Mouse (Mus musculus) forebrain, embryonic 12.5 days (tissue): ENCODE measurements around the gene Stat2. TPM values are rescaled to one million over a fixed set of nuclear protein-coding genes. Genes with fewer than 3 reads are reported as not detected.
A peak's percentile ranks its signal among the peaks of the same experiment; 100 is the strongest.

ENCODE experiments used
- ATAC-seq: fragments of 200-750 bp; cut with Nextera tagmentation; 2 replicates; pipeline ENCODE4 v1.8.0; 2017; ENCODE audit warnings: moderate TSS enrichment; ENCODE audit not compliant: low FRiP score
- H3K27ac ChIP-seq: fragments of 300-500 bp; sonication (generic); 2 replicates; pipeline ENCODE4 v1.5.1; 2016; ENCODE audit warnings: mild to moderate bottlenecking
- H3K27me3 ChIP-seq: fragments of 300-500 bp; sonication (generic); 2 replicates; pipeline ENCODE4 v1.6.1; 2016; ENCODE audit warnings: mild to moderate bottlenecking
- H3K36me3 ChIP-seq: fragments of 300-500 bp; sonication (generic); replicated peaks from 2 replicates; pipeline ENCODE4 v1.6.1; 2016; ENCODE audit warnings: mild to moderate bottlenecking
- H3K4me1 ChIP-seq: fragments of 300-500 bp; sonication (generic); 2 replicates; pipeline ENCODE4 v1.6.1; 2016
- H3K4me2 ChIP-seq: fragments of 300-500 bp; sonication (generic); 2 replicates; pipeline ENCODE4 v1.6.1; 2016; ENCODE audit warnings: mild to moderate bottlenecking, moderate library complexity
- H3K4me3 ChIP-seq: fragments of 300-500 bp; sonication (generic); replicated peaks from 2 replicates; pipeline ENCODE4 v1.5.1; 2016; ENCODE audit warnings: mild to moderate bottlenecking
- H3K9ac ChIP-seq: fragments of 300-500 bp; sonication (generic); 2 replicates; pipeline ENCODE4 v1.6.1; 2016; ENCODE audit warnings: mild to moderate bottlenecking
- H3K9me3 ChIP-seq: fragments of 300-500 bp; sonication (generic); 2 replicates; pipeline ENCODE4 v1.6.1; 2016
- WGBS: fragments of 180-500 bp; shearing (Covaris S2); methylation state at CpG from one replicate; pipeline ENCODE4 v1.1.7; 2016; 5-methylcytosine and 5-hydroxymethylcytosine counted together
- polyA plus RNA-seq: library from polyadenylated mRNA; unstranded; fragments of >200 nt; fragmentation: Nextera tagmentation; extraction: Ambion mirVana; gene quantifications from 2 replicates; pipeline ENCODE4 v1.2.1, GENCODE M21; 2016

The Stat2 gene
- polyA plus RNA-seq, 1 experiment from 2014 or later = 18.5 TPM

DNA sequence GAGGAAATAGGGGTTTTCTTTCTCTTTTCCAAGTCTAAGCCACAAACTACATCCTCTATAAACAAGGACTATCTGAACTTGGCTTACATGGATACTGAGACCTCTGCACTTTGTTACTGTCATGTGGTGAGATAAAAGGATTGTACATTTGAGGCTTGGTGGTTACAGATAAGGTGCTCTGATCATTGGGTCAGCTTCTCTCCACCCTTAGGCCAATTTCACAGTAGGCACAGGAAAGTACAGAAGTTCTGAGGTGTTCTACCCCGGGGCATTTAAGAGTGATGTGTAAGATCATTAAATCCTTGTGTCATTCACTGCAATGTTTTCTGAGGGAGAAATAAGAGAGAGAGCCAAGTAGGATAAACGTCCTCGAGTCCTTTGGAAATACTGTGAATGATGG is 66.2 kb downstream of the Stat2 start:
- no peak overlapping the region for H3K27ac ChIP-seq
- peak overlapping the region; percentile 86 for H3K4me2 ChIP-seq
- H3K4me1 ChIP-seq = peaks cover 29% of the 10 kb centered on the region
- H3K4me3 ChIP-seq = peak overlapping the region; percentile 97; the same call in 1 of the 2 replicates
- WGBS = 95% methylated on average over 3 of the region's 3 CpGs
- H3K9me3 ChIP-seq = no peaks in the 10 kb centered on the region
- no peak for ATAC-seq
- 0 out of 2 replicates have a peak, but pooled peaks cover 7% of the 10 kb centered on the region for H3K36me3 ChIP-seq
- H3K27me3 ChIP-seq = no peaks in the 10 kb centered on the region
- no peak overlapping the region; the same call in 1 of the 2 replicates for H3K9ac ChIP-seq

DNA sequence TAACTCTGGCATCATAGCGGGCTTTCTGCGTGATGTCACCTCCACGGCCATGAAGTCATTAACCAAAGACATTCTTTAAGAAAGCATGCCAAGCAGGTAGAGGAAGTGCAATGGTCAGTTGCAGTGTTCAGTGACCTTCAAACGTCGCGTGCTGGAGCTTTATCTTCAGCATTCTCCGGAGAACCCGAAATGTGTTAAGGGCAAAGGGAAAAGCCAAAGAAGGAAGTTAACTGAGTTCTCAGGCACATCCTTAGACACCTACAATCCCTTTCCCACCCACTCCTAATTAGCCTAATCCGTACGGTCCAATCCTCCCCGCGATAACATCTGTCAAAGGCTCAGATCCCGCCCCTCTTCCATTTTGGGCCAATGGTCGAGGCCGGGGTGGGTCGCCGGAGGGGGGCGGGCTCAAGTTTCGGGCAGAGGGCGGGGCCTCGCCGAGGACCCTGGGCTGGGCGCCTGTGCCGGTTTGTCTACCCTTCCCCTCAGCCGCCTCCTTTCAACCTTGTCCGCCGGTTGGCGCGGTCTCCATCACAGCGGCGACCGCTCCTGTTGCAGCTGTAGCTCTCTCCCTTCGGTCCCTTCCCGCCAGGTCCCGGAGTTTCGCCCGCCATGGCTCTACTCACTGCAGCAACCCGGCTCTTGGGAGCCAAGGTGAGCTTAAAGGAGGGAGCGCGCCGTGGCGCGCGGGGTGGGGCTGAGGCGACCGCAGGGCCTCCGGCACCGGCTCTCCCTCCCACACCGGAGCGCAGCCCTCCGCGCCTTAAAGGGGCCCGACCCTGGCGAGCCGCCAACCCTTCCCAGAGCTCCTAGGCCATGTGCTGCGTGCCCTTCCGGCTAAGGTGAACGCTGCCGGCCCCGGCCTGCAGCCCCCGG is 67.2 kb downstream of the Stat2 start, which contains the start of gene Cs:
TSS of gene Cs (plus strand) at position 429 of the 876 bp plus-strand sequence.
- H3K27me3 ChIP-seq = no peaks in the 10 kb centered on the region
- no peaks in the 10 kb centered on the region for H3K9me3 ChIP-seq
- 1% methylated on average over 60 of the region's 61 CpGs for WGBS
- peak within 1 kb of the TSS; percentile 86 for H3K4me2 ChIP-seq
- peak within 1 kb of the TSS; percentile 99 for H3K9ac ChIP-seq
- H3K27ac ChIP-seq = peak within 1 kb of the TSS; percentile 94
- ATAC-seq = peak; percentile 99
- H3K4me1 ChIP-seq = peaks cover 29% of the 10 kb centered on the region
- peak within 1 kb of the TSS; percentile 97 for H3K4me3 ChIP-seq
- 0 out of 2 replicates have a peak, but pooled peaks cover 7% of the 10 kb centered on the region for H3K36me3 ChIP-seq

DNA sequence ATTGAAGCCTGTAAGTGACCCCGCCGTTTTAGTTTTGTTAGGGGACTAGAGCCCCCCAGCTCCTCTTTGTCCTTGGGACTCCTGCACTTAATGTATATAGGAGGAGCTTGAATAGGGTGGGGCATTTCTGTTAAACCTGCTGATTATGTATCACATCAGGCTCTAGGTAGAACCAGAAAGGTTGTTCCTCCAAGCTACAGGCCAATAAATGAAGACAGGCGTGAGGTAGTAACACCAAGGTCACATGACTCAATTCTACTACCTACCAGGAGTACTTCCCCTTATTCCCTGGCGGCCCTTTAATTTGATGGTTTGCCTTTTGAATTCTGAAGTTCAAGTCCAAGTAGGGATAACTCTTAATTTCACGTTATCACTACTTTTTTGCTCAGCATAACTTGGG is 68.1 kb downstream of the Stat2 start:
- H3K36me3 ChIP-seq = 0 out of 2 replicates have a peak, but pooled peaks cover 7% of the 10 kb centered on the region

DNA sequence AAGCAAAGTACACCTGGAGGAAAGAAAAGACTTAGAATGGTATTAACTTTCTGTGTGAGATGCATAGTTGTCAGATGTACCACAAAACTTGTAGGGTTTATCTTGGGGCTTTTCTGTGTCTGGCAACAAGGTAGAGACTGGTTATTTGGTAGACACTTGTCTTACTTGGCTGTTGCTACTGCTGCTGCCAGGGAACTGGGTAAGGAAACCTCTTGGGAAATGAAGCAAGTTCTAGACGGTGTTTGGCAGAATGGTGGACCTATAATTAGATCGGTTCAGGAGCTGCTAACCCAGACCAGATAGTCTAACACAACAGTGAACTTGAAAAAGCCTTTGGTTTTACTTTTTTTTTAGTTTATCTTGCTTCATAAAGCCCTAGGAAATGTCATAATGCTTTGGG is 68.6 kb downstream of the Stat2 start:
- Histone ChIP-seq H3K27ac (no peak overlapping the region), H3K9ac (peak overlapping the region; percentile 99; the same call in 1 of the 2 replicates), H3K4me3 (peak overlapping the region; percentile 97), H3K9me3 (no peaks in the 10 kb centered on the region), H3K4me2 (peak overlapping the region; percentile 86), H3K27me3 (no peaks in the 10 kb centered on the region), H3K36me3 (0 out of 2 replicates have a peak, but pooled peaks cover 7% of the 10 kb centered on the region), H3K4me1 (peaks cover 29% of the 10 kb centered on the region)
- 82% methylated on average over 2 of the region's 2 CpGs for WGBS
- no peak for ATAC-seq

More for the DNA sequence above, 68.1 kb downstream of the Stat2 start:
- 29% methylated on average over 5 of the region's 5 CpGs for WGBS
- Histone ChIP-seq H3K9ac (peak overlapping the region; percentile 99), H3K27me3 (no peaks in the 10 kb centered on the region), H3K4me3 (peak overlapping the region; percentile 97), H3K27ac (peak overlapping the region; percentile 94), H3K4me2 (peak overlapping the region; percentile 86), H3K9me3 (no peaks in the 10 kb centered on the region), H3K4me1 (peaks cover 29% of the 10 kb centered on the region)
- no peak for ATAC-seq

DNA sequence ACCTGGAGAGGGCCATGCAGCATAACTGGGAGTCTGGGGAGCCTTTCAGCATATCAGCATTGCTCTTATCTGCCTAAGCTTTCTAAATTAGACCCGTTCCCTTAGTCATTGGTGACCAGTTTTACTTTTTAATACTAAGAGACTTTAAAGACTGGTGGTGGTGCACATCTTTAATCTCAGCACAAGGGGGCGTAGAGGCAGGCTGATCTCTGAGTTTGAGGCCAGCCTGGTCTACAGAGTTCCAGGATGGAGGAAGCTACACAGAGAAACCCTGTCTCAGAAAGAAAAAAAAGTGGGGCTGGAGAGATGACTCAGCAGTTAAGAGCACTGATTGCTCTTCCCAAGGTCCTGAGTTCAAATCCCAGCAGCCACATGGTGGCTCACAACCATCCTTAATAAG is 69.9 kb downstream of the Stat2 start:
- 80% methylated on average over 2 of the region's 2 CpGs for WGBS
- H3K9ac ChIP-seq = no peak overlapping the region
- no peak for ATAC-seq

More for the DNA sequence above, 69.9 kb downstream of the Stat2 start:
- 0 out of 2 replicates have a peak, but pooled peaks cover 7% of the 10 kb centered on the region for H3K36me3 ChIP-seq
- no peak overlapping the region for H3K4me3 ChIP-seq
- H3K4me1 ChIP-seq = peaks cover 36% of the 10 kb centered on the region
- H3K9me3 ChIP-seq = no peaks in the 10 kb centered on the region
- H3K27me3 ChIP-seq = no peaks in the 10 kb centered on the region
- H3K27ac ChIP-seq = no peak overlapping the region
- no peak overlapping the region for H3K4me2 ChIP-seq

Other genes starting within 250 kb of the Stat2 start
- 758 and 799 TPM in 2 replicates for gene Naca, start 235.0 kb upstream of the Stat2 start, polyA plus RNA-seq
- gene Ptges3, start 211.6 kb upstream of the Stat2 start, polyA plus RNA-seq = 611 and 642 TPM in 2 replicates
- gene Atp5b, start 187.3 kb upstream of the Stat2 start, polyA plus RNA-seq = 2,091 and 2,135 TPM in 2 replicates
- 14.0 and 14.6 TPM in 2 replicates for gene Baz2a, start 179.0 kb upstream of the Stat2 start, polyA plus RNA-seq
- gene Rbms2, start 90.3 kb upstream of the Stat2 start, polyA plus RNA-seq = 19.2 and 20.3 TPM in 2 replicates
- gene Gls2, start 76.1 kb upstream of the Stat2 start, polyA plus RNA-seq = 0.94 and 1.3 TPM in 2 replicates
- gene Spryd4, start 58.8 kb upstream of the Stat2 start, polyA plus RNA-seq = 21.1 and 21.8 TPM in 2 replicates
- gene Mip, start 44.7 kb upstream of the Stat2 start, polyA plus RNA-seq = 0.18 and 0.42 TPM in 2 replicates
- gene Timeless, start 38.5 kb upstream of the Stat2 start, polyA plus RNA-seq = 74.7 and 77.3 TPM in 2 replicates
- 0.54 and 0.87 TPM in 2 replicates for gene Apon, start 16.5 kb upstream of the Stat2 start, polyA plus RNA-seq
- gene Apof, start 1.9 kb upstream of the Stat2 start, polyA plus RNA-seq = not detected in 2 replicates
- not detected in 2 replicates for gene Il23a, start 28.2 kb downstream of the Stat2 start, polyA plus RNA-seq
- gene Pan2, start 32.8 kb downstream of the Stat2 start, polyA plus RNA-seq = 40.2 and 42.2 TPM in 2 replicates
- 200 and 212 TPM in 2 replicates for gene Cnpy2, start 51.9 kb downstream of the Stat2 start, polyA plus RNA-seq
- gene Cs, start 67.2 kb downstream of the Stat2 start, polyA plus RNA-seq = 221 and 235 TPM in 2 replicates
- gene Coq10a, start 98.4 kb downstream of the Stat2 start, polyA plus RNA-seq = 24.2 and 25.5 TPM in 2 replicates
- 11.3 and 13.9 TPM in 2 replicates for gene Ankrd52, start 106.6 kb downstream of the Stat2 start, polyA plus RNA-seq
- gene Slc39a5, start 130.7 kb downstream of the Stat2 start, polyA plus RNA-seq = not detected in 2 replicates
- gene Nabp2, start 140.9 kb downstream of the Stat2 start, polyA plus RNA-seq = 141 and 155 TPM in 2 replicates
- 61.9 and 62.0 TPM in 2 replicates for gene Rnf41, start 141.1 kb downstream of the Stat2 start, polyA plus RNA-seq
- 189 and 210 TPM in 2 replicates for gene Smarcc2, start 188.7 kb downstream of the Stat2 start, polyA plus RNA-seq
- gene Myl6, start 223.6 kb downstream of the Stat2 start, polyA plus RNA-seq = 660 and 684 TPM in 2 replicates
- gene Myl6b, start 228.1 kb downstream of the Stat2 start, polyA plus RNA-seq = 2.4 and 2.7 TPM in 2 replicates